Mouse (Mus musculus): Measurements from ENCODE around the gene Rbm47. TPM values are rescaled to one million over a fixed set of nuclear protein-coding genes. Genes with fewer than 3 reads are reported as not detected.

Gene Rbm47
- polyA plus RNA-seq, 1 experiment from 2014 or later, result 2.4 TPM

DNA sequence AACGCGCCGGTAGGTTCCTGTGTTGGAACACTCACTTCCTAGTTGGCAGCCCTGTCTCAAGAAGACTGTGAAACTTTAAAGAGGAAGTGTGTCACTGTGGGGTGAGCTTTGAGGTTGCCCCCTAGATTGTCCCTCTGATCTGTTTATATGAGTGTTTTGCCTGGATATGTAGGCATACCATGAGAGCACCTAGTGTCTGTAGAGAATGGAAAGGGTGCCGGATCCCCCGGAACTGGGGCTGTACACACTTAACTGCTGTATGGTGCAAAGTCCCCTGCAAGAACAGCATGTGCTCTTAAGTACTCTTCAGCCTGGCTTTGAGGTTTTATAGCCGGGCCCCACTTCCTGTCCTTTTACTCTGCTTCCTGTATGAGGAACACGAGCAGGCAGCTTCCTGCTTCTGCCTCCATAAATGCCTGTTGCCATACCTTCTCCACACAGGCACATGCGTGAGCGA lies 97.9 kb downstream of the Rbm47 start:
- no peaks in the 10 kb centered on the region for H3K9me3 ChIP-seq

DNA sequence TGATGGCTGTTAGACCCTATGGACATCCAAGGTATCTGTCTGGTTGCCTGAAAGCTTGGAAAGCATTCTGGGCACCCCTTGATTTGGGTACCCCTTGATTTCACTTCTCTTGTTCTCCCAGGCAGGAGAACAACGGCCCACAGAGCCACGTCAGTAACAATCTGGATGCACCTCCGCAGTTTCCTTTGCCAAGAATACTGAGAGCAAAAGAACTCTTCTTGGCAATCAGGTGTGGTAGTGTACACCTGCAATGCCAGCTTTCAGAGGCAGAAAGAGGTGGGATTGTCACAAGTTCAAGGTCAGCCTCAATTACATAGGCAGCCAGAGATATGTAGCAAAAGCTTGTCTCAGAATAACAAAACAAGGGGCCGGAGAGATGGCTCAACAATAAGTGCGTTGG lies 98.7 kb downstream of the Rbm47 start:
- Histone ChIP-seq H3K27ac (no peak overlapping the region), H3K4me1 (replicated peaks) (peaks cover 9% of the 10 kb centered on the region), H3K27me3 (0 out of 2 replicates have a peak, but pooled peaks cover 4% of the 10 kb centered on the region), H3K9ac (replicated peaks) (no peak overlapping the region), H3K9me3 (no peaks in the 10 kb centered on the region), H3K4me3 (replicated peaks) (no peak overlapping the region), H3K4me2 (no peak overlapping the region), H3K36me3 (no peaks in the 10 kb centered on the region)
- ATAC-seq (ENCODE audit: insufficient number of reproducible peaks, insufficient read depth, low FRiP score, low TSS enrichment, low read depth), result no peak
- 95% methylated on average over 5 of the region's 5 CpGs for WGBS

More for the DNA sequence above, 97.9 kb downstream of the Rbm47 start:
- Histone ChIP-seq H3K27ac (no peak overlapping the region), H3K4me1 (replicated peaks) (peaks cover 9% of the 10 kb centered on the region), H3K9ac (replicated peaks) (no peak overlapping the region), H3K4me2 (no peak overlapping the region), H3K36me3 (no peaks in the 10 kb centered on the region), H3K27me3 (0 out of 2 replicates have a peak, but pooled peaks cover 4% of the 10 kb centered on the region), H3K4me3 (replicated peaks) (no peak overlapping the region)
- no peak for ATAC-seq (ENCODE audit: insufficient number of reproducible peaks, insufficient read depth, low FRiP score, low TSS enrichment, low read depth)
- 73% methylated on average over 9 of the region's 9 CpGs for WGBS

DNA sequence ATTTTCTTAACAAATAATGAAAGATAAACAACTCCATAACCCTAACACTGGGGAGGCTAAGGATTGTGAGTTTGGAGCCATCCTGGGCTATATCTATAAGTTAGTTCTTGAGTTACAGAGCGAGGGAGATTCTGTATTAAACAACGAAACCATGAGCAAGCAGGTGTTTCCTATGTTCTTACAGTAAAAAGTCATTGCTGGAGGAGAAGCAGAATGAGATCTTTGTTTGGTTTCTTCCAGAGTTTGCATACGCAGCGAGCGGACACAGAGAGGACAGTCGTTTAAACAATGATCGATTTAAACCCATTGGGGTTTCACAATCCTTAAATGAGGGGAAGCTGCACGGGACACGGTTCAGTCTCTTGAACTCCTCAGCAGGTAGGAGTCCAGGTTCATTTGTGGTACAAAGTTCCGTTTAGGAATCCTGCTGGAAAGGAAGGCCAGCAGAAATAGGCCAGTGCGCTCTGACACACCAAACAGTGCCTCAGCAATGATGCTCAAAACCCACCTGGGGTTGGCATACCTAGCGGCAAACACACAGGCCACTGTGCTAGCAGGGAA lies 99.2 kb downstream of the Rbm47 start:
- no peak overlapping the region for H3K9ac ChIP-seq (replicated peaks)
- peaks cover 9% of the 10 kb centered on the region for H3K4me1 ChIP-seq (replicated peaks)
- H3K27me3 ChIP-seq, result 0 out of 2 replicates have a peak, but pooled peaks cover 4% of the 10 kb centered on the region
- H3K36me3 ChIP-seq, result no peaks in the 10 kb centered on the region
- no peaks in the 10 kb centered on the region for H3K9me3 ChIP-seq
- 87% methylated on average over 12 of the region's 12 CpGs for WGBS
- no peak overlapping the region for H3K27ac ChIP-seq
- H3K4me3 ChIP-seq (replicated peaks), result no peak overlapping the region
- no peak overlapping the region for H3K4me2 ChIP-seq
- ATAC-seq (ENCODE audit: insufficient number of reproducible peaks, insufficient read depth, low FRiP score, low TSS enrichment, low read depth), result no peak

- ATAC-seq (ENCODE audit: insufficient number of reproducible peaks, insufficient read depth, low FRiP score, low TSS enrichment, low read depth), result no peak
- no peak overlapping the region for H3K4me3 ChIP-seq (replicated peaks)
- 89% methylated on average over 8 of the region's 8 CpGs for WGBS
Observed at GRCm38 (mm10) chr5:66071722-66072121, 101.2 kb downstream of the Rbm47 start.

GRCm38 (mm10) chr5:66070350-66070749 lies 102.6 kb downstream of the Rbm47 start:
- Histone ChIP-seq H3K27me3 (0 out of 2 replicates have a peak, but pooled peaks cover 4% of the 10 kb centered on the region), H3K9me3 (no peaks in the 10 kb centered on the region), H3K9ac (replicated peaks) (no peak overlapping the region), H3K4me3 (replicated peaks) (no peak overlapping the region), H3K27ac (no peak overlapping the region), H3K4me1 (replicated peaks) (peaks cover 4% of the 10 kb centered on the region), H3K4me2 (peak overlapping the region; percentile 69), H3K36me3 (no peaks in the 10 kb centered on the region)
- 48% methylated on average over 2 of the region's 2 CpGs for WGBS
- ATAC-seq (ENCODE audit: insufficient number of reproducible peaks, insufficient read depth, low FRiP score, low TSS enrichment, low read depth), result no peak

More at GRCm38 (mm10) chr5:66071722-66072121, 101.2 kb downstream of the Rbm47 start:
- Histone ChIP-seq H3K27me3 (0 out of 2 replicates have a peak, but pooled peaks cover 4% of the 10 kb centered on the region), H3K9me3 (no peaks in the 10 kb centered on the region), H3K4me1 (replicated peaks) (peaks cover 5% of the 10 kb centered on the region), H3K27ac (no peak overlapping the region), H3K4me2 (no peak overlapping the region), H3K9ac (replicated peaks) (no peak overlapping the region), H3K36me3 (no peaks in the 10 kb centered on the region)

DNA sequence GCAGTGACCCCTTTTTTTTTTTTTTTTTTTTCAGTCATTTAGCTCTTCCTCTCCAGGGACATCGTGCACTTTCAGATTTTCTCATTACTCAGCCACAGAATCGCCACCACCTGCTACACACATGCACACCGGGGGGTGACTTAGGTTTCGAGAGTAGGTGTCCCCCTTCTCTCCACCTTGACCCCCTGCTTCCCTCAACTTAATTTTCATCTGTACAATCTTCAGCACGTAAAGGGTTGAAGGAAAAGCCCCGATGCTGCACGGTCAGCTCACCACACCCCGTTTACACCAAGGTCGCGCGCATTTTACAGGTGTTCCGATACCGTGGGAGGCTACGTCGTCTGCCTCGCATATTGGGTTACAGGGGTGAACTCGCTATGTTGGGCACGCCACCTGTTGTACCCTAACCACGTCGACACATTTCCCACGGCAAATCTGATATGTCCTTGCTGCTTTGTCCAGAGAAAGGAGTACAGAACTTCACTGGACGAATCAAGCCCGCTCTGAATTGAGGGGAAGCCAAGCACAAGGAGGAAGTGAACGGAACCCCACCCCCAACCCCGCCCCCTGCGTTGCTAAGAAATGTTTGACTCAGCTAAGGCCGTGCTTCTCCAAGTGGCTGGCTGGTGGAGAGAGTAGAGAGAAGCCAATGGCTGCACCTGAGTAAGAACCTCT lies 103.3 kb downstream of the Rbm47 start:
- WGBS, result 3% methylated on average over 27 of the region's 27 CpGs
- peak overlapping the region; percentile 69 for H3K4me2 ChIP-seq
- H3K27ac ChIP-seq, result no peak overlapping the region
- peak; percentile 65; the same call in 1 of the 2 replicates for ATAC-seq (ENCODE audit: insufficient number of reproducible peaks, insufficient read depth, low FRiP score, low TSS enrichment, low read depth)
- H3K4me1 ChIP-seq (replicated peaks), result no peaks in the 10 kb centered on the region; the same call in none of the 2 replicates
- no peaks in the 10 kb centered on the region for H3K36me3 ChIP-seq
- no peak overlapping the region; the same call in 1 of the 2 replicates for H3K9ac ChIP-seq (replicated peaks)
- no peaks in the 10 kb centered on the region for H3K9me3 ChIP-seq
- H3K4me3 ChIP-seq (replicated peaks), result peak overlapping the region; percentile 43
- 0 out of 2 replicates have a peak, but pooled peaks cover 4% of the 10 kb centered on the region for H3K27me3 ChIP-seq

- no peak for ATAC-seq (ENCODE audit: insufficient number of reproducible peaks, insufficient read depth, low FRiP score, low TSS enrichment, low read depth)
- Histone ChIP-seq H3K4me2 (peak overlapping the region; percentile 69), H3K9ac (replicated peaks) (no peak overlapping the region), H3K4me1 (replicated peaks) (no peaks in the 10 kb centered on the region; the same call in none of the 2 replicates), H3K27ac (no peak overlapping the region), H3K4me3 (replicated peaks) (no peak overlapping the region; the same call in 1 of the 2 replicates), H3K27me3 (0 out of 2 replicates have a peak, but pooled peaks cover 4% of the 10 kb centered on the region), H3K9me3 (no peaks in the 10 kb centered on the region), H3K36me3 (no peaks in the 10 kb centered on the region)
- 30% methylated on average over 7 of the region's 7 CpGs for WGBS
Observed at GRCm38 (mm10) chr5:66069133-66069469, 103.8 kb downstream of the Rbm47 start.

DNA sequence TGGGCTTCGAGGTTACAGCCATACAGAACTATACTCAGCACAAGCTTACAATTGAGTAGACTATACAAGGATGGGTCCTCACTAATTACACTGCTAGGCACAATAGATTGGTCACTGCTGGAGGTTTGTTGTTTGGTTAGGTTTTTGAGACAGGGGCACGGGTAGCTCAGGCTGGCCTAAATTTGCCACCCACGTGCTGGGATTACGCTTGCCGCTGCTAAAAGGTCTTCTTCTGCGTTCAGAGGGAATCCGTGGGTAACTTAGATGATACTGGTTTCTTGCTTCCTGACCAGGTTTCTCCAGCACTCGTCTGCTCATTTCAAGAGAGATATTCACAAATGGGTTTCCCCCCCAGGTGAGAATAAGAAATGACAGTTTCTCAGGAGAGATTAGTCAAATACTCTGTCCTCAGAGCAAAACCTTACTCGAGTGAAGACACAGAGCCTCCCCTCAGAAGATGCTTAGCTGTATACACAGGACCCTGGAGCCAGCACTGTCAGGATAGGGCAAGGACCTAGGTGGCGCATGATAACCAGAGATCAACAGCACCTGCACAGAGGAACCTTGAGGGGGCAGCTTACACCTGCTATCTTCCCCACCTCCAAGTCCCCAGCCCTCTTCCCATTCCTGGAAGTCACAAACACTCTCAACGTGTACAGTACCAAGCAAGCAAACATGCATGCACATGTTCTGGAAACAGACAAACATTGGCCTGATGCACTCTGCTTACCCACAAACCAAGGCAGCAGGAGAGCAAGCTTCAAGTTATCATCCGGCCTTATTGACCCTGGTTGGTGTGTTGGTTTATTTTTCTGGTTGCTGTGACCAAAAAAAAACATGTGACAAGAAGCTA lies 104.6 kb downstream of the Rbm47 start:
- no peak for ATAC-seq (ENCODE audit: insufficient number of reproducible peaks, insufficient read depth, low FRiP score, low TSS enrichment, low read depth)
- H3K9me3 ChIP-seq, result no peaks in the 10 kb centered on the region
- no peaks in the 10 kb centered on the region for H3K36me3 ChIP-seq
- no peak overlapping the region for H3K4me3 ChIP-seq (replicated peaks)
- H3K4me2 ChIP-seq, result no peak overlapping the region
- 85% methylated on average over 12 of the region's 12 CpGs for WGBS
- no peak overlapping the region for H3K27ac ChIP-seq
- 0 out of 2 replicates have a peak, but pooled peaks cover 4% of the 10 kb centered on the region for H3K27me3 ChIP-seq
- no peak overlapping the region for H3K9ac ChIP-seq (replicated peaks)
- H3K4me1 ChIP-seq (replicated peaks), result no peaks in the 10 kb centered on the region; the same call in none of the 2 replicates

DNA sequence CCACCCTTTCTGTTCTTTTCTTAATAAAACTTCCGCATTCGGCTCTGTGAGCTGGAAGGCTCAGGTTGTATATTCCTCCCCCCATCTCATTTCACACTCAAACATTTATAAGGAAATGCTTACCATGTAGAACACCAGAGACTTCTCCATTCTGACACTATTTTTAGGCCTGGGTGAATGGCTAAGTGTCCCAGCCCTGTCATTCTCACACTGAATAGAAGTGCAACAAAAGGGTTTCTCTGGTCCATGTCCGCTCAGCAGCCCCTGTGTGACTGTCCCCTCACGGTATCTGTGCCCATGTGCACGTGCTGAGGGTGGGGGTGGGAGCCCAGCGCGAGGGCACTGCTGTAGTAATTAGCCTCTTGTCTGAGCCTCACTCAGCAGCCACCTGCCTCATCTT lies 105.7 kb downstream of the Rbm47 start:
- H3K9ac ChIP-seq (replicated peaks), result no peak overlapping the region
- no peak overlapping the region for H3K4me3 ChIP-seq (replicated peaks)
- no peaks in the 10 kb centered on the region for H3K9me3 ChIP-seq
- H3K4me1 ChIP-seq (replicated peaks), result no peaks in the 10 kb centered on the region; the same call in none of the 2 replicates
- ATAC-seq (ENCODE audit: insufficient number of reproducible peaks, insufficient read depth, low FRiP score, low TSS enrichment, low read depth), result no peak
- no peaks in the 10 kb centered on the region for H3K36me3 ChIP-seq
- WGBS, result 61% methylated on average over 7 of the region's 7 CpGs
- H3K27me3 ChIP-seq, result 0 out of 2 replicates have a peak, but pooled peaks cover 4% of the 10 kb centered on the region
- H3K27ac ChIP-seq, result no peak overlapping the region
- H3K4me2 ChIP-seq, result no peak overlapping the region

GRCm38 (mm10) chr5:66062930-66063220 lies 110.0 kb downstream of the Rbm47 start:
- Histone ChIP-seq H3K9ac (replicated peaks) (no peak overlapping the region), H3K4me3 (replicated peaks) (no peak overlapping the region), H3K4me2 (no peak overlapping the region), H3K27ac (no peak overlapping the region), H3K4me1 (replicated peaks) (no peaks in the 10 kb centered on the region; the same call in none of the 2 replicates), H3K9me3 (no peaks in the 10 kb centered on the region), H3K27me3 (no peaks in the 10 kb centered on the region), H3K36me3 (no peaks in the 10 kb centered on the region)
- no peak for ATAC-seq (ENCODE audit: insufficient number of reproducible peaks, insufficient read depth, low FRiP score, low TSS enrichment, low read depth)
- 78% methylated on average over 3 of the region's 3 CpGs for WGBS

Data from limb, embryonic 12.5 days (tissue).